Mouse (Mus musculus): ENCODE results near the gene Itga2.

DNA sequence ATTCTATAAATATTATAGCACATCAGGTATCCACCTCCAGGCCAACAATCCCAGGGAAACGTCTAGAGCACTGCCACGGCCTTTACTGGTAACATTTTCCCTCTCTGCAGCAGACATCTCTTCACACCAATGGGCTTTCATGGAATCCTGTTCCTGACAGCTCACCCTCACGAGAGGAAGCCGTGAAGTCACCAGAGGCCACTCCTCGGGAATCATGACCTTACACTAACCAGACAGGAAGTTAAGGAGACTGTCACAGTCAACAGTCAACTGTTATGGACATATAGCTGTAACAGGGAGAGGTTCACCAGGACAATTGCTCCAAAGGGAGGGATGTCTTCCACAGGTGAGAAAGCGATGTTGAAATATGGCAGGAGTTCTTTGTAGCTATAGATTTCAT is 40.2 kb downstream of the Itga2 start:
- TF ChIP-seq CTCF (IDR thresholded peaks at IDR 0.05; ENCODE audit: control insufficient read depth, insufficient read depth, insufficient replicate concordance, low read depth, low read length) = no peak
- TF ChIP-seq POLR2A (IDR thresholded peaks at IDR 0.05; ENCODE audit: control insufficient read depth, low read depth, low read length) = no peak
